Mouse (Mus musculus) neural tube, embryonic 10.5 days (tissue): Measurements from ENCODE around the gene Ribc2.

Experiments
- DNase-seq: peaks from one replicate; pipeline ENCODE4 v3.0.0-alpha.2; 2017; ENCODE audit warnings: low spot score; ENCODE audit errors: extremely low spot score

The Ribc2 gene

DNA sequence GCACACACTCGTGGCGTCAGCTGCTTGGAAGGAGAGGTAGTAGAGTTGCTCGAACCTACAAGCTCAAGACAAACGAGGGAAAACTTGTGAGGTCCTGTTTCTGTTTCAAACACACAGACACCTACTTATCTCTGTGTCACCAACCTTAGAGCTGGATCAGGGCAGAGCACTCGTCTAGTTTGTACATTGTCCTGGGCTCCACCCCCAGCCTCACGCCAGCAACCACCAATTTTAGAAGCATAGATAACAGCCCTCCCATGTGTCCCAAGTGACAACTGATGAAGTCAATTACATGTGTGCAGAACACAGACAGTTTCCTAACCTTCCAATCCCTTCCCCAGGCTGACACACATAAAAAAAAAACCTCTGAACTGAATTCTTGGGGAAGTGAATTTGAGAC, 46.3 kb downstream of the Ribc2 start:
- DNase-seq, result no peak

GRCm38 (mm10) chr15:85179528-85180180, 47.8 kb downstream of the Ribc2 start:
- DNase-seq, result no peak

DNA sequence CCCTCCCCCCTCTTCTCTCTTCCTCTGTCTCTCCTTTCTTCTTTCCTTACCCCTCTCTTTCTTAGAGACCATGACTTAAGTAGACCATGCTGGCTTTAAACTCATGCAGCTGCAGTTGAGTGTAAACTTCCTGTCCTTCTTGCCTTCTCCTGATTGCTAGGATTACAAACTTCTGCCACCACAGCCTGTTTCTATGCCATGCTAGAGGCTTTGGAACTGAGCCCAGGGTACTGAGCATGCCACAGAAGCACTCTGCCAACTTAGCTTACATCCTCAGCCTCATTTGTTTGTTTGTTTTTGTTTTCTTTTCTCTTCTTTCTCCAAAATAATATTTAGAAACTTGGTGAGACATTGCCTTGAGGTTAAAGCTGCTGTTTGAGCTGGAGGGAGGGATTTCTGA, 48.5 kb downstream of the Ribc2 start:
- DNase-seq, result no peak

DNA sequence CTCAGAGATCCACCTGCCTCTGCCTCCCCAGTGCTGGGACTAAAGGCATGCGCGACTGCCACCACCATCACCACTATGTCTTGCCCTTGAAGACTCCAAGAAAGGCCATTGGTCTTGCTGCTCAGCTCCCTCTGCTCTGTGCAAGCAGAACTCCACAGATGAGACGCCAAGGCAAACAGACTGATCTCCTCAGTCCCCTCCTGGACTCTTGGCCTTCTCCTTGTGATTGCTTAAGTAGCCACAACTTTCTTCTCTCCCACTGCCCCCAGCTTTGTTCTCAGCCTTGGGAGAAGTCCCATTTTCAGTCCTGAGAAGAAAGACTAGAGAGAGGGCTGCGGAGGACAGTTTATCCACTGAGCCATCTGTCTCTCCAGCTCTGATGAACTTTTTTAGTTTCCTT, 50.2 kb downstream of the Ribc2 start:
- no peak for DNase-seq

DNA sequence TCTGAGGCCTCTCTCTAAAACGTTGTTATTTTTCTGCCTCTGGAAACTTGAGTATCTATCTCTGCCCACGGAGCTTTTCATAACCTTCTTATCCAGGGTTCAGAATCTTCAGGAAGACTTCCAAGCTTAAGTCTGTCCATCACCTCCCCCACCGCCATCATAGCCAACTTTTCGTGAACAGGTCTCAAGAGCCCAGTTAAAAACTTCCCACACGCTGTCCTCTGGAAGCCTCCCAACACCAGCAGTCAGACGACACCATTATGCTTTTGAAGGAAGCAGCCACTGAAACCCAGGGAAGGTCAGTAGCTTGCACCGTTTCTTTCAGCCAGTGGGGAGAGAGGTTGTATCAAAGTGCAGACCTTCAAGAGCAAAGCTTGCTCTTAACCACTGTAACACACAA, 55.0 kb downstream of the Ribc2 start:
- no peak for DNase-seq

- DNase-seq, result no peak
Observed at GRCm38 (mm10) chr15:85188167-85188778, 56.4 kb downstream of the Ribc2 start.
